Mouse (Mus musculus) liver, embryonic 14.5 days (tissue): ENCODE data around the gene Nr3c2.

ENCODE experiments used
- CTCF ChIP-seq: IDR thresholded peaks from 2 replicates; pipeline ENCODE4 v1.5.1; 2016; ENCODE audit warnings: antibody characterized with exemption, low read depth, control low read depth
- EP300 ChIP-seq: IDR thresholded peaks from 2 replicates; pipeline ENCODE4 v1.6.1; 2016; ENCODE audit warnings: antibody characterized with exemption, low read depth

- TF ChIP-seq CTCF, result no peak
- no peak for TF ChIP-seq EP300
Measured at GRCm38 (mm10) chr8:77170439-77170759, 271.2 kb downstream of the Nr3c2 start.
